Mouse (Mus musculus) pancreas, adult 10 weeks (tissue): ENCODE data around the gene Fcf1. TPM values are rescaled to one million over a fixed set of nuclear protein-coding genes. Genes with fewer than 3 reads are reported as not detected.

Source experiments
- polyA plus RNA-seq: library from polyadenylated mRNA; stranded (reverse); fragments of 350-450 nt; fragmentation: Illumina TruSeq; extraction: RNeasy Lipid Tissue Mini Kit (QIAGEN cat#74804); gene quantifications from one replicate; pipeline ENCODE4 v1.2.3, GENCODE M21; 2015; ENCODE audit warnings: low read depth, low replicate concordance; ENCODE audit not compliant: insufficient read depth

The Fcf1 gene
- polyA plus RNA-seq, result 18.8 TPM

DNA sequence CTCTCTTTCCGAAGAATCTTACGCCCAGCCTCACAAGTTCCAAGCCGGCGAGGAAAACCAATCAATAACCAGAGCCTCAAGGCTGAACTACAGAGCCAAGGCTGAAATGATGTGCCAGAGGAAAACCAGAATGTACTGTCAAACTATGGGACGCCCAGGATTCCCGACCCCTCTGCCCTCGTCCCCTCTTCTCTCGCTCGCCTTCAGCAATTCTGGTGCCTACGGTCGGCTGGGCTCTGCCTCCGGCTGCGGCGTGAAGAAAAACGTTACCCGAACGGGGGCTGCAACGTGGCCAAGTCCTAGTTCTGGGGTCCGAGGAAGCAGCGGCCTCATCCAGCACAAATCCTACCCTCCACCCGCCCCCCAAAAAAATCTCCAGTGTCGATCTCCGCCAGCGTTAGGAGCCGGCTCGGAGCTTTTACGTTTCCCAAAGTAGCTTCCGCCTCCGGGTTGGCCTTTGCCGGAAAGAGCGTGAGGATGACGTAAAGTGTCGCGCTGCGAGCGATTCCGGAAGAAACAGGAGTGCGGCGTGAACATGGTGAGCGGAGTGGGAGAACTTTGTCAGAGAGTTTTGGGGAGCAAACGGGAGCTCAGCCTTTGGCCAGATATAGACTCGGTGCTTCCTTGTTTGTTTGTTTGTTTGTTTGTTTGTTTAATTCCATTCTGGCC is at the start of gene Fcf1, which contains the start of gene Arel1:
Gene Fcf1, plus strand, starts transcription at position 470 of the 669 bp plus-strand sequence.
Gene Arel1, minus strand, starts transcription at position 473 of the 669 bp plus-strand sequence.

DNA sequence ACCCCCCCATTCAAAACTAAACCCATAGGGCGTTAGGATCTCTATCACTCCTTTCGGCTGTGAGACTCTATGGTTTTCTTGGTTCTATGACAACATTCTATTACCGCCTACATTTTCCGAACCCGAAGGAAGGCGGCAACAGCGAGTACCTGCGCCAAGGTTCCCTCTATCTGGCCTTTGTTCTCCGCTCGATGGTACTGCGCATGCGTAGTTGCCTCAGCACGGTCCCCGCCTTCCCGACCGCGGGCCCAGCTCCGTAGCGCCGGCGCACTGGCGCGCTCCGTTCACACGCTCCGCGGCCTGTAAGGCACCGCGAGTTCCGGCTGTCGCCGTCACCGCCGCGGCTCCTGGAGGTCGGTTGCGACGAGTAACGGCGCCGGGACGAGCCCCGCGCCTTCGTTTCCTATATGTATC is 25.4 kb downstream of the Fcf1 start, which contains the start of gene Ylpm1:
Gene Ylpm1, plus strand, starts transcription at position 239 of the 414 bp plus-strand sequence.

Other genes with a start within 250 kb of the Fcf1 start
- 20.0 TPM for gene Npc2, start 197.7 kb upstream of the Fcf1 start, polyA plus RNA-seq
- 23.3 TPM for gene Isca2, start 197.6 kb upstream of the Fcf1 start, polyA plus RNA-seq
- gene Ltbp2, start 94.4 kb upstream of the Fcf1 start, polyA plus RNA-seq, result 0.59 TPM
- 4.5 TPM for gene Arel1, start within 50 bp of the Fcf1 start, polyA plus RNA-seq
- 14.7 TPM for gene Ylpm1, start 25.4 kb downstream of the Fcf1 start, polyA plus RNA-seq
- gene Prox2, start 139.9 kb downstream of the Fcf1 start, polyA plus RNA-seq, result 0.61 TPM
- 31.9 TPM for gene Dlst, start 139.9 kb downstream of the Fcf1 start, polyA plus RNA-seq
- gene Rps6kl1, start 180.4 kb downstream of the Fcf1 start, polyA plus RNA-seq, result 0.66 TPM
- 12.8 TPM for gene Pgf, start 206.9 kb downstream of the Fcf1 start, polyA plus RNA-seq
- gene Eif2b2, start 248.6 kb downstream of the Fcf1 start, polyA plus RNA-seq, result 25.4 TPM